Mouse (Mus musculus): Measurements from ENCODE around the gene C1ql4. TPM values are rescaled to one million over a fixed set of nuclear protein-coding genes. Genes with fewer than 3 reads are reported as not detected.
"Not testable (repeated sequence)": the region's sequence is repeated elsewhere in the genome, so short reads cannot be mapped to it uniquely, and the experiment has no call there.

C1ql4 gene
- polyA plus RNA-seq, 1 experiment from 2014 or later, result 0.41 TPM

DNA sequence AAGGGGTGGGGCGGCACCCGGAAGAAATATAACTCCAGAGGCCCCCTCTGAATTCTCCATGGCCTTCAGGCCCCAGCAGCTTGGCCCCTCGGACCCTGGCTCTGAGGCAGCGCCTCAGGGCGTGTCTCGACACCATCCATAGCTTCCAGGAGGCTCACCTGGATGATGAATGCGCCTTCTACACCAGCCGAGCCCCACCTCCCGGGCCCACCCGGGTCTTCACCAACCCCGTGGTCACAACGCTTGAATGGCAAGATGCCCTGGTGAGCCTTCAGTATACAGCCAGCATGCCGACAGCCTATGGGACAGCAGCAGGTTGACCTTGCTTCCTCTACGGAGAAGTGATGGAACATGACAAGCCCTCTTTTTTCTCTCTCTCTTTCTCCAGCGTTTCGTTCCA lies 4.8 kb downstream of the C1ql4 start:
- no peak overlapping the region for H3K9ac ChIP-seq (ENCODE audit: low read length)
- H3K4me2 ChIP-seq (ENCODE audit: low read length), result no peak overlapping the region
- ATAC-seq (ENCODE audit: insufficient number of reproducible peaks, insufficient read depth, low FRiP score, low read depth), result no peak
- peaks cover 35% of the 10 kb centered on the region for H3K27me3 ChIP-seq (ENCODE audit: control insufficient read depth, insufficient read depth, low read length)
- no peak overlapping the region for H3K4me3 ChIP-seq (ENCODE audit: control insufficient read depth in 1 of 2, insufficient read depth in 1 of 2, low read depth in 1 of 2, low read length in 2 of 2)
- H3K27ac ChIP-seq (replicated peaks in 1 of 2; ENCODE audit: control insufficient read depth in 1 of 2, insufficient read depth in 1 of 2, low read depth in 2 of 2, low read length in 2 of 2), result no peak overlapping the region
- H3K36me3 ChIP-seq (ENCODE audit: control insufficient read depth, insufficient read depth, low read length), result peaks cover 51% of the 10 kb centered on the region
- peaks cover 2 to 4% of the 10 kb centered on the region in 2 experiments; a peak in 2 of 4 replicates for H3K4me1 ChIP-seq (ENCODE audit: control insufficient read depth in 2 of 2, insufficient read depth in 2 of 2, low read length in 2 of 2)
- WGBS, result 90% methylated on average over 16 of the region's 16 CpGs
- H3K9me3 ChIP-seq (ENCODE audit: control insufficient read depth, low read length), result no peaks in the 10 kb centered on the region

DNA sequence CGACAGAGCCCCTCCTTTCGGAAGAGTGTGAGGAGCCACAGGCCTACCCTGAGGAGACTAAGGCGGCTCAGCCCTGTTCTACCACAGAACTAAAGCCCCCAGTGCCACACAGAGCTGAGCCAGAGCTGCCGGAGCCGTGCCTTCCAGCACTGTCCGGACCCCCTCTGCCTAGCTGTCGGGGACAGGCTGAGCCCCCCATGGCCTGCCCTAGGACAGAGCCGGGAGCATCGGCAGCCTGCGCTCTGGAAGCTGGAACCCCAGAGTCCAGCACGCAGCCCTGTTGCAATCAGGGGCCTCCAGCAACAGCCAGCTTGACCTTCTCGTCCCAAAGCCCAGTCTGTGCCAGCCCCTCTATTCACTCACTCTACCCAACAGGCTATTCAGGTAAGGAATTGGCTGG lies 5.3 kb downstream of the C1ql4 start:
- Histone ChIP-seq H3K4me2 (ENCODE audit: low read length) (no peak overlapping the region), H3K27ac (replicated peaks in 1 of 2; ENCODE audit: control insufficient read depth in 1 of 2, insufficient read depth in 1 of 2, low read depth in 2 of 2, low read length in 2 of 2) (no peak overlapping the region), H3K9ac (ENCODE audit: low read length) (no peak overlapping the region), H3K9me3 (ENCODE audit: control insufficient read depth, low read length) (no peaks in the 10 kb centered on the region), H3K4me3 (ENCODE audit: control insufficient read depth in 1 of 2, insufficient read depth in 1 of 2, low read depth in 1 of 2, low read length in 2 of 2) (no peak overlapping the region), H3K27me3 (ENCODE audit: control insufficient read depth, insufficient read depth, low read length) (peaks cover 29% of the 10 kb centered on the region), H3K4me1 (ENCODE audit: control insufficient read depth in 2 of 2, insufficient read depth in 2 of 2, low read length in 2 of 2) (peaks cover 2 to 4% of the 10 kb centered on the region in 2 experiments; a peak in 2 of 4 replicates), H3K36me3 (ENCODE audit: control insufficient read depth, insufficient read depth, low read length) (peaks cover 55% of the 10 kb centered on the region)
- 95% methylated on average over 12 of the region's 12 CpGs for WGBS
- ATAC-seq (ENCODE audit: insufficient number of reproducible peaks, insufficient read depth, low FRiP score, low read depth), result no peak

DNA sequence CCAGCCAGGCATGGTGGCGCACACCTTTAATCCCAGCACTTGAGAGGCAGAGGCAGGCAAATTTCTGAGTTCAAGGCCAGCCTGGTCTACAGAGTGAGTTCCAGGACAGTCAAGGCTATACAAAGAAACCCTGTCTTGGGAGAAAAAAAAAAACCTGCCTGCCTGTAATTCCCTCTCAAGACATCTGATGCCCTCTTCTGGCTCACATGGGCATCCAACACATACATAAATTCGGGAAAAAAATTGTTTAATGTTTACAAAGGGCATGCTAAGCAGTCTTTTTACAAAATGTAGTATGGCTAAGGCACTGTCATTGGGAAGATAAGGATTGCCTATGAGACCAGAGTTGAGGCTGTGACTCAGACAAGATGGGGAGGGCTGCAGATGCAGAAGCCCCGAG lies 7.8 kb downstream of the C1ql4 start:
- Histone ChIP-seq H3K4me3 (ENCODE audit: control insufficient read depth in 1 of 2, insufficient read depth in 1 of 2, low read depth in 1 of 2, low read length in 2 of 2) (no peak overlapping the region), H3K4me1 (ENCODE audit: control insufficient read depth in 2 of 2, insufficient read depth in 2 of 2, low read length in 2 of 2) (peaks cover 5 to 19% of the 10 kb centered on the region in 2 experiments; a peak in 3 of 4 replicates), H3K9ac (ENCODE audit: low read length) (no peak overlapping the region), H3K4me2 (ENCODE audit: low read length) (no peak overlapping the region), H3K36me3 (ENCODE audit: control insufficient read depth, insufficient read depth, low read length) (peaks cover 64% of the 10 kb centered on the region), H3K9me3 (ENCODE audit: control insufficient read depth, low read length) (no peaks in the 10 kb centered on the region), H3K27me3 (ENCODE audit: control insufficient read depth, insufficient read depth, low read length) (peaks cover 4% of the 10 kb centered on the region; the same call in 1 of the 2 replicates), H3K27ac (replicated peaks in 1 of 2; ENCODE audit: control insufficient read depth in 1 of 2, insufficient read depth in 1 of 2, low read depth in 2 of 2, low read length in 2 of 2) (no peak overlapping the region)
- no peak for ATAC-seq (ENCODE audit: insufficient number of reproducible peaks, insufficient read depth, low FRiP score, low read depth)
- 81% methylated on average over 3 of the region's 3 CpGs for WGBS

GRCm38 (mm10) chr15:99078181-99078910 lies 9.3 kb downstream of the C1ql4 start:
- H3K4me3 ChIP-seq (ENCODE audit: control insufficient read depth in 1 of 2, insufficient read depth in 1 of 2, low read depth in 1 of 2, low read length in 2 of 2), result no peak overlapping the region
- ATAC-seq (ENCODE audit: insufficient number of reproducible peaks, insufficient read depth, low FRiP score, low read depth), result no peak
- H3K36me3 ChIP-seq (ENCODE audit: control insufficient read depth, insufficient read depth, low read length), result peaks cover 62% of the 10 kb centered on the region
- H3K27me3 ChIP-seq (ENCODE audit: control insufficient read depth, insufficient read depth, low read length), result no peaks in the 10 kb centered on the region; the same call in 1 of the 2 replicates
- WGBS, result 80% methylated on average over 15 of the region's 15 CpGs
- H3K9ac ChIP-seq (ENCODE audit: low read length), result 0 out of 2 replicates have a peak overlapping the region, but pooled peaks have one; percentile 21
- H3K4me1 ChIP-seq (ENCODE audit: control insufficient read depth in 2 of 2, insufficient read depth in 2 of 2, low read length in 2 of 2), result peaks cover 10 to 23% of the 10 kb centered on the region in 2 experiments
- H3K4me2 ChIP-seq (ENCODE audit: low read length), result no peak overlapping the region
- H3K9me3 ChIP-seq (ENCODE audit: control insufficient read depth, low read length), result no peaks in the 10 kb centered on the region
- no peak overlapping the region for H3K27ac ChIP-seq (replicated peaks in 1 of 2; ENCODE audit: control insufficient read depth in 1 of 2, insufficient read depth in 1 of 2, low read depth in 2 of 2, low read length in 2 of 2)

GRCm38 (mm10) chr15:99076011-99076410 lies 11.6 kb downstream of the C1ql4 start:
- Histone ChIP-seq H3K4me1 (ENCODE audit: control insufficient read depth in 2 of 2, insufficient read depth in 2 of 2, low read length in 2 of 2) (peaks cover 10 to 23% of the 10 kb centered on the region in 2 experiments), H3K36me3 (ENCODE audit: control insufficient read depth, insufficient read depth, low read length) (peaks cover 39% of the 10 kb centered on the region), H3K9ac (ENCODE audit: low read length) (peak overlapping the region; percentile 85; the same call in 1 of the 2 replicates), H3K4me2 (ENCODE audit: low read length) (peak overlapping the region; percentile 95)
- H3K4me3 ChIP-seq (ENCODE audit: control insufficient read depth in 1 of 2, insufficient read depth in 1 of 2, low read depth in 1 of 2, low read length in 2 of 2); ATAC-seq (ENCODE audit: insufficient number of reproducible peaks, insufficient read depth, low FRiP score, low read depth); H3K27ac ChIP-seq (replicated peaks in 1 of 2; ENCODE audit: control insufficient read depth in 1 of 2, insufficient read depth in 1 of 2, low read depth in 2 of 2, low read length in 2 of 2); H3K27me3 ChIP-seq (ENCODE audit: control insufficient read depth, insufficient read depth, low read length); H3K9me3 ChIP-seq (ENCODE audit: control insufficient read depth, low read length): not testable (repeated sequence)
- WGBS, result 100% methylated on average over 3 of the region's 3 CpGs

DNA sequence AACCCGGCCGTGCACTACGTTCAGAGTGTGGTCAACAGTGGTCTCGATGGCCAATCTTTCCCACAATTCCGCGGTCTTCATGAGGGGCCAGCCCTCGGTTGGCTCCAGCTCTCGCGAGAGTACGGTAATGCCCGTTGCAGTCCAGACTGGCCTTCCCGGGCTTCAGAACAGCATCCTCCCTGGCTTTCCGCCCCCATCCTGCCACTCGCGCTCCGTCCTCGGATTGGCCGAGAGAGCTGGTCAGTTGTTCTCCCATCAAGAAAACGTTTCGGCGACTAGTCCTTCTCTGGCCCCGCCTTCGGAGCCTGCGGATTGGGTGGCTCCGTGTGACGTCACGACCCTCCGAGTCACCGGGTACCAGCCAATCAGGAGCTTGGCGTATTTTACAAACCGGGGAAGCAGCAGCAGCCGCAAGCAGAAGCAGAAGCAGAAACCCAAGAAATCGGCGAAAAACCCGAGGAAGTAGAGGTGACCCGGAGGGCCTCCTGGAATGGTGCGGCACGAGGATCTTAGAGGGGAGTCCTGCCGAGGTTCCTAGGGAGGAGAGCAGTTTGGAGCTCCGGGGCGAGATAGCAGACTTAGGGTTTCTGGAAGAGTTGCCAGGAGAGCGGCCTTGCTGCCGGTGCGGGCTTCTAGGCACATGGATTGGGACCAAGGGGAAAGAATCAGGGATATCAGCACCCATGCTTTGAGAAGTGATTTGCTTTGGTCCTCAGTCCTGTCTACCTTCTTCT lies 12.8 kb downstream of the C1ql4 start:
- Histone ChIP-seq H3K36me3 (ENCODE audit: control insufficient read depth, insufficient read depth, low read length) (peaks cover 28% of the 10 kb centered on the region), H3K27ac (replicated peaks in 1 of 2; ENCODE audit: control insufficient read depth in 1 of 2, insufficient read depth in 1 of 2, low read depth in 2 of 2, low read length in 2 of 2) (peak overlapping the region; percentile 91 to 94), H3K4me2 (ENCODE audit: low read length) (peak overlapping the region; percentile 95), H3K27me3 (ENCODE audit: control insufficient read depth, insufficient read depth, low read length) (no peaks in the 10 kb centered on the region), H3K9ac (ENCODE audit: low read length) (peak overlapping the region; percentile 85), H3K4me3 (ENCODE audit: control insufficient read depth in 1 of 2, insufficient read depth in 1 of 2, low read depth in 1 of 2, low read length in 2 of 2) (peak overlapping the region; percentile 51 to 77), H3K9me3 (ENCODE audit: control insufficient read depth, low read length) (no peaks in the 10 kb centered on the region), H3K4me1 (ENCODE audit: control insufficient read depth in 2 of 2, insufficient read depth in 2 of 2, low read length in 2 of 2) (peaks cover 10 to 23% of the 10 kb centered on the region in 2 experiments)
- peak; percentile 98 for ATAC-seq (ENCODE audit: insufficient number of reproducible peaks, insufficient read depth, low FRiP score, low read depth)
- under 1% methylated on average over 44 of the region's 44 CpGs for WGBS

DNA sequence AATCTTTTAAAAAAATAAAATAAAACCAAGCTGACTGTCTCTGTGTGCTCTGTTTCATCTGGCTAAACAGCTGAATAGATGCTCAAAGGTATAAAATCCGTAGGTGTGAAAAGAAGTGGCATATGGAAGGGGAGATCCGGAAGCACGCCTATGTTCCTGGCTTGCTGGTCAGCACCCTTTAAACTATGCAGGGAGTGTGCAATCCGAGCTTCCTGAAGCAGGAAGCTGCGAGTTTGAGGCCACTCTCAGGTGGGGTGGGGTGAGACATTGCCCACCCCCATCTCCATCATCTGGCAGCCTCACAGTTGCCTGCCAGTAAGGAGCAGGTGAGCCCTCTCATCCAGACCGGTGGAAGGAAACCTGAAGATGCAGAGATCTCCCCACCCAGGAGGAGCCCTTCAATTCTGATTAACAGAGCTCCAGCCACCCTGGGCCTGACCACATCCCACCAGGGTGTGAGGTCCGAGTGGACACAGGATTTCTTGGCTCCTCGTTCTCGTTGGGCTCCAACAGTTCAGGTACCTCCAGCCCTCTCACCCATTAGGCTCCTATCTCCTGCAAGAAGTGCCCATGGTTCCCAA lies 13.5 kb downstream of the C1ql4 start, which contains the start of gene Troap:
Troap (plus strand) TSS at position 557 of the 581 bp plus-strand sequence.
- peaks cover 10 to 23% of the 10 kb centered on the region in 2 experiments for H3K4me1 ChIP-seq (ENCODE audit: control insufficient read depth in 2 of 2, insufficient read depth in 2 of 2, low read length in 2 of 2)
- peak within 1 kb of the TSS; percentile 91 to 94 for H3K27ac ChIP-seq (replicated peaks in 1 of 2; ENCODE audit: control insufficient read depth in 1 of 2, insufficient read depth in 1 of 2, low read depth in 2 of 2, low read length in 2 of 2)
- H3K9me3 ChIP-seq (ENCODE audit: control insufficient read depth, low read length), result no peaks in the 10 kb centered on the region
- peaks cover 24% of the 10 kb centered on the region for H3K36me3 ChIP-seq (ENCODE audit: control insufficient read depth, insufficient read depth, low read length)
- peak; percentile 15; the same call in 1 of the 2 replicates for ATAC-seq (ENCODE audit: insufficient number of reproducible peaks, insufficient read depth, low FRiP score, low read depth)
- H3K4me2 ChIP-seq (ENCODE audit: low read length), result peak within 1 kb of the TSS; percentile 95
- WGBS, result 19% methylated on average over 9 of the region's 9 CpGs
- peak within 1 kb of the TSS; percentile 51 to 77 for H3K4me3 ChIP-seq (ENCODE audit: control insufficient read depth in 1 of 2, insufficient read depth in 1 of 2, low read depth in 1 of 2, low read length in 2 of 2)
- peak within 1 kb of the TSS; percentile 85 for H3K9ac ChIP-seq (ENCODE audit: low read length)
- H3K27me3 ChIP-seq (ENCODE audit: control insufficient read depth, insufficient read depth, low read length), result peaks cover 2% of the 10 kb centered on the region; the same call in 1 of the 2 replicates

Measured in heart, embryonic 14.5 days (tissue).